Mouse (Mus musculus) neural tube, embryonic 11.5 days (tissue): ENCODE measurements around the gene 4930404H24Rik. TPM values are rescaled to one million over a fixed set of nuclear protein-coding genes. Genes with fewer than 3 reads are reported as not detected.

ENCODE experiments used
- ATAC-seq: fragments of 200-750 bp; cut with Nextera tagmentation; 2 replicates; pipeline ENCODE4 v1.8.0; 2017; ENCODE audit warnings: moderate number of reproducible peaks, mild to moderate bottlenecking, moderate TSS enrichment, moderate library complexity; ENCODE audit not compliant: insufficient read depth, low FRiP score, low TSS enrichment
- DNase-seq: peaks from one replicate; pipeline ENCODE4 v3.0.0-alpha.2; 2015; ENCODE audit warnings: low spot score
- H3K27ac ChIP-seq: fragments of 300-500 bp; sonication (generic); 2 replicates; pipeline ENCODE4 v1.5.1; 2014; ENCODE audit warnings: low read depth, mild to moderate bottlenecking, low read length
- H3K27me3 ChIP-seq: fragments of 300-500 bp; sonication (generic); 2 replicates; pipeline ENCODE4 v1.6.1; 2014; ENCODE audit warnings: mild to moderate bottlenecking, low read length, mixed read lengths; ENCODE audit not compliant: control insufficient read depth, insufficient read depth
- H3K36me3 ChIP-seq: fragments of 300-500 bp; sonication (generic); 2 replicates; pipeline ENCODE4 v1.6.1; 2014; ENCODE audit warnings: mild to moderate bottlenecking, low read length, moderate library complexity, mixed read lengths; ENCODE audit not compliant: control insufficient read depth, insufficient read depth
- H3K4me1 ChIP-seq: fragments of 300-500 bp; sonication (generic); 2 replicates; pipeline ENCODE4 v1.6.1; 2014; ENCODE audit warnings: low read length, mixed read lengths; ENCODE audit not compliant: control insufficient read depth, insufficient read depth
- H3K4me2 ChIP-seq: fragments of 300-500 bp; sonication (generic); 2 replicates; pipeline ENCODE4 v1.6.1; 2014; ENCODE audit warnings: low read depth, mild to moderate bottlenecking, moderate library complexity
- H3K4me3 ChIP-seq: fragments of 300-500 bp; sonication (generic); 2 replicates; pipeline ENCODE4 v1.5.1; 2014; ENCODE audit warnings: low read depth, low read length
- H3K9ac ChIP-seq: fragments of 300-500 bp; sonication (generic); 2 replicates; pipeline ENCODE4 v1.6.1; 2014; ENCODE audit warnings: mild to moderate bottlenecking, low read length
- H3K9me3 ChIP-seq: fragments of 300-500 bp; sonication (generic); 2 replicates; pipeline ENCODE4 v1.6.1; 2016; ENCODE audit warnings: low read length; ENCODE audit not compliant: control insufficient read depth
- WGBS: fragments of 180-500 bp; shearing (Covaris S2); extraction: QIAGEN DNeasy Blood & Tissue Kit; methylation state at CpG from one replicate; pipeline ENCODE4 v1.1.7; 2014; 5-methylcytosine and 5-hydroxymethylcytosine counted together
- polyA plus RNA-seq: library from polyadenylated mRNA; unstranded; fragments of >200 nt; fragmentation: Nextera tagmentation; extraction: Ambion mirVana; gene quantifications from 2 replicates; pipeline ENCODE4 v1.2.1, GENCODE M21; 2014

The 4930404H24Rik gene
- polyA plus RNA-seq, 1 experiment from 2014 or later = not detected

DNA sequence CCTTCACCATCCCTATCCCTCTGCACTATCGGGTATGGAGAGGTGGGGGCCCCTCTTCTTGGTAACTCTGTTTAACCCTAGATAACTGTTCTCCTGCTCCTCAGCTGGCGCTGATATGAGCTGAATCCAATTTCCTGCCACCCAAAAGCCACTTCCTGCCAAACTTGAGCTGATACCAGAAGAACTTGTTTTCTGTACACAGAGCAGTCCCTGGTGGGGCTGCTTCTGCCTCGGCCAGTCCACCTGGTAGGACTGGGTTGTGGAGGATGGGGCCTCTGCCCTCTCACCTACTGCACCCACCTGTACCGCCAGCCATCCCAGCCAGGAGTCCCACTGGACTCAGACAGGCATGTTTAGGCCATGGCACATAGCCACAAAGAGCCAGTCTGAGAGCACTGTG lies 3.2 kb downstream of the 4930404H24Rik start:
- no peak for ATAC-seq
- WGBS = 88% methylated on average over 4 of the region's 4 CpGs
- Histone ChIP-seq H3K9me3 (no peaks in the 10 kb centered on the region), H3K4me2 (no peak overlapping the region), H3K27ac (no peak overlapping the region), H3K27me3 (peaks cover 11% of the 10 kb centered on the region), H3K36me3 (no peaks in the 10 kb centered on the region), H3K9ac (no peak overlapping the region), H3K4me3 (no peak overlapping the region), H3K4me1 (peaks cover 30% of the 10 kb centered on the region)
- DNase-seq = no peak

DNA sequence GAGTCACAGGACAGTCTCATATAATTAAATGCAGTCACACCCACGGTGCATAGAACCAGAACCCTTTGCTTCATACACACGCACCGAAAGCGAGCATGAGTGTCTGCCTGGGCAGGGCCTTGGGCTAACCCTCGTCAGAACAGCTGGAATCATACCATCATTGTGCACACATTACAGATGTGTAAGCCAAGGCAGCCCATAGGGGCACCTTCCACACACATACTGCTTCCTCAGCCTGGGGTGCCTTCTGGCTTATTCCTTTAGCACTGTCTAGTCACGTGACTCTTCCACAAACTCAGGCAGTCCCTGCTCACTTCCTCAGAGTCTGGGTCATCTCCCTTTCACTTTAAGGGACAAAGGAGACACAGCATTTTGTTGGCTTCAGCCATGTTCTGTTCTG lies 3.7 kb downstream of the 4930404H24Rik start:
- H3K4me3 ChIP-seq = no peak overlapping the region
- peaks cover 10% of the 10 kb centered on the region for H3K27me3 ChIP-seq
- peak overlapping the region; percentile 2 for H3K27ac ChIP-seq
- H3K9ac ChIP-seq = no peak overlapping the region
- no peak for ATAC-seq
- WGBS = 77% methylated on average over 6 of the region's 6 CpGs
- no peaks in the 10 kb centered on the region for H3K36me3 ChIP-seq
- no peak overlapping the region for H3K4me2 ChIP-seq
- H3K4me1 ChIP-seq = peaks cover 30% of the 10 kb centered on the region
- no peak for DNase-seq
- no peaks in the 10 kb centered on the region for H3K9me3 ChIP-seq

DNA sequence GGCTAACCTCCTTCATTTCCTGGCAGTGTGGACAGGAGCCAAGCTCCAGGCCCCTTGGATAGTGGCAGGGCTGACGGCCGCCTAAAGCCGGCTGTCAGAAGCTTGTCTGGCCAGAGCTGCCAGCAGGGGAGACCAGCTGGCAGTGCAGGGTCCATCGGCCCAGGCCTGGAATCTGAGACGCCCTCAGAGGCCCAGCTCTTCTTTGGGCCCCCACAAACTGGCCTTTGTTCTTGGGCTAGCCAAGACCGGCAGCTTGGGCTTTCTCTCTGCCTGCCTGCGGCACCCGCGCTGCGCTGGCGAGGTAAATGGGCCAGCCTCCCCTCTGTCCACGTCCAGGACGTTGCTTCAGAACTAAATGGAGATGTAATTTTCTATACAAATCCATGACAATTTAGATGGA lies 4.3 kb downstream of the 4930404H24Rik start:
- ATAC-seq (peak; percentile 25; the same call in 1 of the 2 replicates), DNase-seq (peak; percentile 73)
- H3K9ac ChIP-seq = no peak overlapping the region
- H3K4me3 ChIP-seq = no peak overlapping the region
- H3K27me3 ChIP-seq = peaks cover 8% of the 10 kb centered on the region
- WGBS = 10% methylated on average over 13 of the region's 13 CpGs
- H3K4me1 ChIP-seq = peaks cover 26% of the 10 kb centered on the region
- no peaks in the 10 kb centered on the region for H3K36me3 ChIP-seq
- H3K4me2 ChIP-seq = no peak overlapping the region
- H3K27ac ChIP-seq = peak overlapping the region; percentile 2
- H3K9me3 ChIP-seq = no peaks in the 10 kb centered on the region

DNA sequence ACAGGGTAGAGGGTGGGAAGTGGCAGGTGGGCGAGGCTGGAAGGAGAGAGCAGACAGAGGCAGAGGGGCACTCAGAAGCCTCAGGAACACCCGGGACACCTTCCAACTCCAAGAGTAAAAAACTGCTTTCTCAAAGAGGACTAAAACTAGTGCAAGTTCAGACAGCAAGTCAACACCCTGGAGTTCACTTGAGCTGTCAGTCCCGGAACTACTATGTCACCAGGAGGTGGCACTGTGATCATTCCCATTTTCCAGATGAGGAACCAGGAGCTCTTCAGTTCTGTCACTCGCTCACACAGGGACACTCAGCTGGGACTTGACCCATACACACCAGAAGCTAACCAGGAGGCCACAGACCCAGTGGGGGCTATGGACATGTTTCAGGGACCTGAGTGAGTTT lies 6.6 kb downstream of the 4930404H24Rik start:
- Histone ChIP-seq H3K27me3 (peaks cover 3% of the 10 kb centered on the region; the same call in 1 of the 2 replicates), H3K4me2 (no peak overlapping the region), H3K36me3 (no peaks in the 10 kb centered on the region), H3K9ac (no peak overlapping the region), H3K27ac (no peak overlapping the region), H3K4me3 (no peak overlapping the region), H3K4me1 (peaks cover 18% of the 10 kb centered on the region), H3K9me3 (no peaks in the 10 kb centered on the region)
- WGBS = 56% methylated on average over 4 of the region's 4 CpGs
- ATAC-seq (no peak), DNase-seq (no peak)

GRCm38 (mm10) chr2:153506385-153506784 lies 13.8 kb downstream of the 4930404H24Rik start:
- Histone ChIP-seq H3K27ac (no peak overlapping the region), H3K9me3 (no peaks in the 10 kb centered on the region), H3K27me3 (no peaks in the 10 kb centered on the region), H3K9ac (no peak overlapping the region), H3K4me3 (no peak overlapping the region), H3K36me3 (no peaks in the 10 kb centered on the region), H3K4me1 (peaks cover 12% of the 10 kb centered on the region), H3K4me2 (no peak overlapping the region)
- no peak for DNase-seq
- 86% methylated on average over 5 of the region's 5 CpGs for WGBS
- ATAC-seq = no peak

GRCm38 (mm10) chr2:153507969-153508368 lies 15.4 kb downstream of the 4930404H24Rik start:
- Histone ChIP-seq H3K4me2 (no peak overlapping the region), H3K4me1 (peaks cover 17% of the 10 kb centered on the region), H3K4me3 (no peak overlapping the region), H3K27ac (no peak overlapping the region), H3K9me3 (no peaks in the 10 kb centered on the region), H3K27me3 (no peaks in the 10 kb centered on the region), H3K36me3 (no peaks in the 10 kb centered on the region), H3K9ac (no peak overlapping the region)
- ATAC-seq = no peak
- DNase-seq = no peak
- WGBS = 94% methylated on average over 2 of the region's 2 CpGs

DNA sequence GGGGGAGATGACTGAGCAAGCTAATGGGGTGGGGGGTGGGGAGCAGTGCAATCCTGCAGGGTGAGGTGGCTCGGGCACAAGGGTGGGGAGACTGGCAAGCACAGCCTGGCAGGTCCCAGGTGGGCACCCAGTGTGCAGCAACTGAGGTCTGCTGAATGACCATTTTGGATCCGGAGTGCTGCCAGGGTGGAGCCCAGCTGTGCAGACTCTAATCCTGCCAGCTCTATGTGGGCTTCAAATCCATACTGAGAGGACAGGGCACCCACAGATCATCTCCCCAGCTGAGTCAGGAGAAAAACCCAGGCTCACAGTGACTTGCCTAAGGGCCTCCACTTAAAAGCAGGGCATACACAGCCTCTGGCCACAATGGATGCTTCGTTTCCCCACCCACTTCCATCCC lies 15.8 kb downstream of the 4930404H24Rik start:
- Histone ChIP-seq H3K9ac (no peak overlapping the region), H3K27ac (no peak overlapping the region), H3K4me3 (no peak overlapping the region), H3K9me3 (no peaks in the 10 kb centered on the region), H3K27me3 (no peaks in the 10 kb centered on the region), H3K4me1 (peaks cover 17% of the 10 kb centered on the region), H3K36me3 (no peaks in the 10 kb centered on the region), H3K4me2 (no peak overlapping the region)
- DNase-seq (no peak), ATAC-seq (no peak)
- 70% methylated on average over 3 of the region's 3 CpGs for WGBS

- H3K9ac ChIP-seq = peak overlapping the region; percentile 40
- peak; percentile 64 for ATAC-seq
- H3K36me3 ChIP-seq = no peaks in the 10 kb centered on the region
- peak overlapping the region; percentile 67 for H3K27ac ChIP-seq
- no peaks in the 10 kb centered on the region for H3K27me3 ChIP-seq
- no peaks in the 10 kb centered on the region for H3K9me3 ChIP-seq
- DNase-seq = peak; percentile 81
- peak overlapping the region; percentile 5; the same call in 1 of the 2 replicates for H3K4me2 ChIP-seq
- WGBS = 6% methylated on average over 18 of the region's 18 CpGs
- H3K4me1 ChIP-seq = peaks cover 17% of the 10 kb centered on the region
- no peak overlapping the region for H3K4me3 ChIP-seq
These were observed 16.8 kb downstream of the 4930404H24Rik start for GRCm38 (mm10) chr2:153509211-153510029.

DNA sequence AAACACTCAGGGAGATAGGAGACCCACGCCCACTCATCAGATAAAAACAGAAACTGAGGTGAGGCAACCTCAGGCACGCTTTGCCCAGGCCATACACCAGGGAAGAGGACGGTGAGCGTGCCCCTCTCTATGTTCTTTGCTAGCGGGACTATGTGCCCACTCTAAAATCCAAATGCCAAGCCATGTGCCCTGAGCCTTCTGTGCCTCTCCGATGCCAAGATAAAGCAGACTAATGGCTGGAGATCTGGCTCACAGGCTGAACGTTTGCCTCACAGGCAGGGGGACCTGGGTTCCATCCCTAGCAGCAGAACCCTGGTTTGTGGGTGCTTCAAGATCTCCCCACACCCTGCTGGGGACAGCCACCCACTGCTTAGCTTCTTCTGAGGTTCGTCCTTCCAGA lies 17.5 kb downstream of the 4930404H24Rik start:
- Histone ChIP-seq H3K27me3 (no peaks in the 10 kb centered on the region), H3K4me2 (no peak overlapping the region), H3K36me3 (no peaks in the 10 kb centered on the region), H3K9ac (no peak overlapping the region), H3K4me3 (no peak overlapping the region), H3K4me1 (peaks cover 17% of the 10 kb centered on the region), H3K27ac (no peak overlapping the region), H3K9me3 (no peaks in the 10 kb centered on the region)
- DNase-seq = no peak
- no peak for ATAC-seq
- 86% methylated on average over 8 of the region's 8 CpGs for WGBS
